10 mouse cellular contexts compared by ENCODE assay signal in the genomic region with DNA sequence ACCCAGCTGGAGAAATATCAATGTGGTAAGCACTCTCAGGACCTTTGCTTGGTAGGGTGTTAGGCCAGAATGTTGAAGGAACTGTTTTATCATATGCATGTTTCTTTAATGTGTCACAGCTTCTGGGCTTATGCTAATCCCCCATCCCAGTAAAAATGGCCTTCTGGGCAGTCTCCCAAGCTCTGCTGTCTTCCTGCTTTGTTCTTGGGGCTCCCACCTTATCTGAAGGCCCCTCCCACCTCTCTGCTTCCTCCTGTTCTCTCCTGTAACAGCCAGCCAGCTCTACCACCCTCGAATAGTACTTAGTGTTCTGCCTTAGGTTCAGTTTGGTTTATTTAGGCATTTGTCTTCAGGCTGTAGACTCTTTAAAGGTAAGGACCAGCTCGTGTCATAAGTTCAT. TPM values are rescaled to one million over a fixed set of nuclear protein-coding genes. Genes with fewer than 3 reads are reported as not detected.
DNase-seq lines count a peak whose midpoint lies in the region; ATAC-seq lines count a peak whose summit lies in the region.
"Had no signal": no experiment of that assay in that cellular context is flagged by ENCODE, and none has a peak within 500 bp of the region (broad histone marks: within the 10 kb centered on the region; RNA-seq: fewer than 3 reads in every experiment).

No protein-coding gene starts in this region.

- peaks cover 65% of the 10 kb centered on the region for H3K4me1 ChIP-seq in forebrain, embryonic 13.5 days
- H3K4me1 ChIP-seq in forebrain, embryonic 11.5 days (replicated peaks; ENCODE audit: control insufficient read depth, insufficient read depth, low read length) = peaks cover 27% of the 10 kb centered on the region
- H3K4me1 ChIP-seq in heart, embryonic 12.5 days (replicated peaks) = peaks cover 78% of the 10 kb centered on the region

- H3K9ac ChIP-seq in forebrain, embryonic 13.5 days = no peak overlapping the region
- H3K9ac ChIP-seq in forebrain, embryonic 11.5 days (ENCODE audit: low read length) = no peak overlapping the region; the same call in 1 of the 2 replicates
- peak overlapping the region; percentile 46; the same call in 1 of the 2 replicates for H3K9ac ChIP-seq in heart, embryonic 12.5 days
- H3K9ac ChIP-seq: embryonic facial prominence, embryonic 15.5 days; neural tube, embryonic 12.5 days had no signal

- no peak; the same call in 1 of the 2 replicates for ATAC-seq in forebrain, embryonic 13.5 days
- no peak for ATAC-seq in forebrain, embryonic 11.5 days (replicated peaks; ENCODE audit: low FRiP score)
- peak; percentile 76; the same call in 1 of the 2 replicates for ATAC-seq in heart, embryonic 12.5 days (ENCODE audit: insufficient number of reproducible peaks, low FRiP score)
- ATAC-seq in megakaryocyte progenitor cell, adult 5-6 weeks (replicated peaks; ENCODE audit: poor library complexity) = peak; percentile 40; the same call in 1 of the 2 replicates

- no peak overlapping the region for H3K4me3 ChIP-seq in forebrain, embryonic 13.5 days
- no peak overlapping the region for H3K4me3 ChIP-seq in forebrain, embryonic 11.5 days (ENCODE audit: low read depth, low read length)
- H3K4me3 ChIP-seq in heart, embryonic 12.5 days = 0 out of 2 replicates have a peak overlapping the region, but pooled peaks have one; percentile 5
- H3K4me3 ChIP-seq: embryonic facial prominence, embryonic 15.5 days; neural tube, embryonic 12.5 days had no signal

- H3K36me3 ChIP-seq in forebrain, embryonic 13.5 days (ENCODE audit: poor library complexity, severe bottlenecking) = no peaks in the 10 kb centered on the region
- H3K36me3 ChIP-seq in forebrain, embryonic 11.5 days (ENCODE audit: control insufficient read depth, insufficient read depth, low read length) = no peaks in the 10 kb centered on the region
- no peaks in the 10 kb centered on the region for H3K36me3 ChIP-seq in heart, embryonic 12.5 days
- H3K36me3 ChIP-seq: embryonic facial prominence, embryonic 15.5 days; neural tube, embryonic 12.5 days had no signal

- no peaks in the 10 kb centered on the region for H3K27me3 ChIP-seq in forebrain, embryonic 13.5 days
- no peaks in the 10 kb centered on the region for H3K27me3 ChIP-seq in forebrain, embryonic 11.5 days (ENCODE audit: control insufficient read depth, insufficient read depth, low read length)
- no peaks in the 10 kb centered on the region for H3K27me3 ChIP-seq in heart, embryonic 12.5 days (replicated peaks)
- H3K27me3 ChIP-seq: embryonic facial prominence, embryonic 15.5 days; neural tube, embryonic 12.5 days had no signal

- 34% methylated on average over 2 of the region's 2 CpGs for WGBS in forebrain, embryonic 13.5 days
- WGBS in forebrain, embryonic 11.5 days = 42% methylated on average over 2 of the region's 2 CpGs
- 12% methylated on average over 2 of the region's 2 CpGs for WGBS in heart, embryonic 12.5 days

- H3K9me3 ChIP-seq in forebrain, embryonic 13.5 days (replicated peaks) = no peaks in the 10 kb centered on the region
- H3K9me3 ChIP-seq in forebrain, embryonic 11.5 days (ENCODE audit: control insufficient read depth, low read length) = no peaks in the 10 kb centered on the region
- no peaks in the 10 kb centered on the region for H3K9me3 ChIP-seq in heart, embryonic 12.5 days (replicated peaks)
- H3K9me3 ChIP-seq: embryonic facial prominence, embryonic 15.5 days; neural tube, embryonic 12.5 days had no signal

- peak overlapping the region; percentile 22 for H3K4me2 ChIP-seq in forebrain, embryonic 13.5 days
- H3K4me2 ChIP-seq in forebrain, embryonic 11.5 days (ENCODE audit: low read depth, low read length, severe bottlenecking) = no peak overlapping the region
- H3K4me2 ChIP-seq in heart, embryonic 12.5 days = peak overlapping the region; percentile 42
- H3K4me2 ChIP-seq: embryonic facial prominence, embryonic 15.5 days; neural tube, embryonic 12.5 days had no signal

- no peak for DNase-seq in forebrain, embryonic 11.5 days (ENCODE audit: low spot score)
- peak; percentile 29 to 63 for DNase-seq in lung, adult 18-20 months
- DNase-seq in lung, postnatal 10 days = no peak
- no peak for DNase-seq in kidney, postnatal 36 days
- no peak for DNase-seq in adrenal gland, postnatal 4 days (ENCODE audit: low spot score in 2 of 2)

- peak overlapping the region; percentile 32; the same call in 1 of the 2 replicates for H3K27ac ChIP-seq in forebrain, embryonic 13.5 days
- H3K27ac ChIP-seq in forebrain, embryonic 11.5 days (ENCODE audit: low read depth, low read length) = no peak overlapping the region
- peak overlapping the region; percentile 73 for H3K27ac ChIP-seq in heart, embryonic 12.5 days (ENCODE audit: poor library complexity, severe bottlenecking)
- H3K27ac ChIP-seq: embryonic facial prominence, embryonic 15.5 days; neural tube, embryonic 12.5 days had no signal

RNA-seq across cellular contexts. Expression of a gene that starts 10.5 kb away (rescaled TPM):
- 13.5 and 13.9 TPM in 2 replicates for polyA plus RNA-seq in forebrain, embryonic 13.5 days (2015; fragmentation: Nextera tagmentation; extraction: Ambion mirVana)
- polyA plus RNA-seq in forebrain, embryonic 11.5 days (2014; fragmentation: Nextera tagmentation; extraction: Ambion mirVana) = 28.9 and 31.3 TPM in 2 replicates
- polyA plus RNA-seq in heart, embryonic 12.5 days (2016; fragmentation: Nextera tagmentation; extraction: Ambion mirVana) = 31.9 and 32.4 TPM in 2 replicates
- total RNA-seq in megakaryocyte progenitor cell, adult 5-6 weeks (2015) = 53.8 and 58.9 TPM in 2 replicates
- total RNA-seq in megakaryocyte progenitor cell, adult 5-6 weeks (2017) = 45.5 and 51.2 TPM in 2 replicates
- total RNA-seq in adrenal gland, postnatal 4 days (2021) = 10 to 100 TPM; 31.7 to 32.5 TPM

RNA-seq across cellular contexts. Expression of a gene that starts 37.7 kb away (rescaled TPM):
- polyA plus RNA-seq in forebrain, embryonic 13.5 days (2015; fragmentation: Nextera tagmentation; extraction: Ambion mirVana) = 298 and 305 TPM in 2 replicates
- 277 and 297 TPM in 2 replicates for polyA plus RNA-seq in forebrain, embryonic 11.5 days (2014; fragmentation: Nextera tagmentation; extraction: Ambion mirVana)
- 193 and 194 TPM in 2 replicates for polyA plus RNA-seq in heart, embryonic 12.5 days (2016; fragmentation: Nextera tagmentation; extraction: Ambion mirVana)
- total RNA-seq in megakaryocyte progenitor cell, adult 5-6 weeks (2015) = 308 and 312 TPM in 2 replicates
- 290 and 314 TPM in 2 replicates for total RNA-seq in megakaryocyte progenitor cell, adult 5-6 weeks (2017)
- 100 to 1,000 TPM in 1 of 2 experiments, 10 to 100 TPM in 1; 99.9 to 102 TPM for total RNA-seq in adrenal gland, postnatal 4 days (2021)

Comparison
In these comparisons a context has a peak if more than half of its experiments do, and no peak if none do; other contexts are left out.
1. DNase-seq: peak in lung, adult 18-20 months (2 of 2); none in forebrain, embryonic 11.5 days (single experiment), lung, postnatal 10 days (single experiment), kidney, postnatal 36 days (0 of 2) and adrenal gland, postnatal 4 days (0 of 2).
2. ATAC-seq: peak in heart, embryonic 12.5 days (single experiment) and megakaryocyte progenitor cell, adult 5-6 weeks (single experiment); none in forebrain, embryonic 13.5 days (single experiment) and forebrain, embryonic 11.5 days (single experiment).